Mouse (Mus musculus): ENCODE data around the gene Trim25.

The Trim25 gene

DNA sequence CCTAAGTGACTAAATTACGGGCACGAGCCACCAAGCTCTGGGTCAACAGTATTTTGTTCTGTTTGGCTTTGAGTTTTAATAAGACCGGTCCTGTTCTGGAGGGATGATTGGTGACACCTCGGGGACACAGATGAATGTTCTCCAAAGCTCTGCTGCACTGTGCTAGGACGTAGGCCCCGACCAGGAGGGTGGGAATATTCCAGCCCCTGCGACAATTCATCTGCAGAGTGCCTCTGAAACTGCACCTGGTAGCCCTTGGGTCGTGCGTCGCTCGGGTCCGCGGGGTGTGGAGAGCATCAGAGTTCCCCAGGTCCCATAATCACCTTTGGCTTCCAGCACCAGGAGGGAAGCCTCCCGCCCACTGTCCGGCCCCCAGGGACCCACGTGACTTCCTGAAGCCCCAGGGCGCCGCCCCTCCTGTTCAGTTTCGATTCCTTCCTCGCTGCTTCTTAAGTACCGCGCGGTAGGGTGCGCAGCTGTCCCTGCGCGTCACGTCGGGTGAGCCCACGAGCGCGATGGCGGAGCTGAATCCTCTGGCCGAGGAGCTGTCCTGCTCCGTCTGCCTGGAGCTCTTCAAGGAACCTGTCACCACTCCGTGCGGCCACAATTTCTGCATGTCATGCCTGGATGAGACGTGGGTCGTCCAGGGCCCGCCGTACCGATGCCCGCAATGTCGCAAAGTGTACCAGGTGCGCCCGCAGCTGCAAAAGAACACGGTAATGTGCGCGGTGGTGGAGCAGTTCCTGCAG, at the start of gene Trim25:
Trim25 (plus strand) TSS at position 403 of the 749 bp plus-strand sequence.
- peak; percentile 26 for DNase-seq (ENCODE audit: low read depth, low spot score)

DNA sequence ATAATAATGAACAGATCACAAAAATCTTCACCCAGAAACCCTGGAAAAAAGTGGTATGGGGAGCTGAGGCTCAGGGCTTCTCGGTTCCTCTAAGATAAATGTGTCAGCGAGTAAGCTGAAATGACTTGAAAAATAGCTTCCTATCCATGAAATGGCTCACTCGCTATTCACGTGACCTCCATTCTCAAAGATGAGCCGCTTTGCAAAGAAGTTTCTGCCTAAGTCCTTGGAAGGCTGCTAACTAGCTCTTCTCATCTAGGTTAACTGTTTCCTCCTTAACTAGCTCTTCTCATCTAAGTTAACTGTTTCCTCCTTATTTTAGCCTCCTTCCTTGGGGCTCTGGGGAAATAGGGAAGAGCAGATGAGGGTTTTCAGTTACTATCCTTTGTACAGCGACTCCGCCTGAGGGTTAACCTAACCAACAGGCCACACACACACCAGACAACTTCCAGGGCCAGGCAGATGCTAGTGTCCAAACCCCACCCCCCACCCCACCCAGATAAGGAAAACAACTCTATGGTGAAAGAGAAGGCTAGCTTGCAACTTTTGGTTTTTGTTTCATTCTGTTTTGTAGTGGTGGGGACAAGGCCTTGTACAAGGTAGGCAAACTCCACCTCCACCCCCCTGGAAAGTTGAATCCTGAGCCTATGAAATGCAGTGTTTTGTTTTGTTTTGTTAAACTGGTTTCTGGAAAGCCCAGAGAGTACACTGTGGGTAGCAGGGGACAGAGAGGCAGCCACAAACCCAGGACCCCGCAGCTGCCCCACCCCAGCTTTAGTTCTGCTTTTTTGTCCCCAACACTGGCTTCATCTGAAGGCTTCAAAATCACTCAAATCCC, 49.2 kb upstream of the Trim25 start:
- DNase-seq (ENCODE audit: low read depth, low spot score) = no peak

DNA sequence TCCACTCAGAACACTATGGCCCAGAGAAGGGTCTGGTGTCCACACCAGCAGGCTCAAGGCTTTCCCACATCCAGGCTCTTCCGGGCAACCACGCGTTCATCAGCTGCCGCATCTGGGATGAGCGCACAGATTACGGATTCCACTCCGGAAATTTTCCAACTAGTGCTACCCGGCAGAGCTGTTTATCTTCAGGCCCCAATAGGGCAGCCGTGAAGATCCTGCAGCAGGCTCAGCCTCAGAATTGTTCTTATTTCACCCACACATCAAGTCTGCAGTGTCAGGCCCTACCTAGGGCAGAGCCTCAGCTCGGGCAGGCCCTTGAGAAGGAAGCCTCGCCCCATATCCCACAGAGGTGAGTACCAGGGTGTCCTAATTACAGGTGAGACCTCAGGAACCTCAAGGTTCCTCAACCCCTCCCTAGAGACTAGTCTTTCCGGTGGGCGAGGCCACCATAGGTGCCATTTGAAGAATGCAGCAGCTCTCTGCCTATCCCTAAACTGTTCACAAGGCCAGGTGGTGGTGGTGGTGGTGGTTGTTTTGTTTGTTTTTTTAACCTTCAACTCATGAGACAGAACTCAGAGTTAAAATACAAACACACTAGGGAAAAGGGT, 48.4 kb upstream of the Trim25 start:
- no peak for DNase-seq (ENCODE audit: low read depth, low spot score)

DNA sequence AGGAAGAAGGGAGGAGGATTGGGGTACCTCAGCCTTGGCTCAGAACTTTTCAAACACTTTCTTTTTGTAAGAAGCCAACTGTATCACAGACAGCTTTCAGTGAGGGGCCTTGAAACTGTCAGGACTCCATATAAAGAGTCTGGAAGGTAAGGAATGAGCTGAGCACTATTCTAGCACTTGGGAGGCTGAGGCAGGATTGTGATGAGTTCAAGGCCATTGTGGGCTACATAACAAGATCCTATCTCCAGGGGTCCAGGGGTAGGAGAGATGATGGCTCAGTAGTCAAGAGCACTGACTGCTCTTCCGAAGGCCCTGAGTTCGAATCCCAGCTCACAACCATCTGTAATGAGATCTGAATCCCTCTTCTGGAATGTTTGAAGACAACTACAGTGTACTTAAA, 47.6 kb upstream of the Trim25 start:
- DNase-seq (ENCODE audit: low read depth, low spot score) = no peak

DNA sequence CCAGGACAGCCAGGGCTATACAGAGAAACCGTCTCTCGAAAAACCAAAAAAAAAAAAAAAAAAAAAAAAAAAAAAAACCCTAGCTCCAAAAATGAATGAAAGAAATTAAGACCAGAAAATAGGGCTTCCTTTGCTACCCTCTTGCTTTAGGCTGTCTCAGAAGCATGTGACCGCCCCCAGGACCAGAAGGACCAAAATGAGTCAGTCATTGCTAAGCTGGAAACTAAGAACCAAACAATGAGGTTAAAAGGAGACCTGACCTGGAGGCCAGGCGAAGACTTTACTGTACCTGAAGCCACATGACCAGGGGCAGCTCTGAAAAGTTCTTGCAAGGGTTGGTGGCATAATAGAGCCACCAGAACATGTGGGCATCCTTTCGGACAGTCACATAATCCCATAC, 47.1 kb upstream of the Trim25 start:
- DNase-seq (ENCODE audit: low read depth, low spot score) = no peak

DNA sequence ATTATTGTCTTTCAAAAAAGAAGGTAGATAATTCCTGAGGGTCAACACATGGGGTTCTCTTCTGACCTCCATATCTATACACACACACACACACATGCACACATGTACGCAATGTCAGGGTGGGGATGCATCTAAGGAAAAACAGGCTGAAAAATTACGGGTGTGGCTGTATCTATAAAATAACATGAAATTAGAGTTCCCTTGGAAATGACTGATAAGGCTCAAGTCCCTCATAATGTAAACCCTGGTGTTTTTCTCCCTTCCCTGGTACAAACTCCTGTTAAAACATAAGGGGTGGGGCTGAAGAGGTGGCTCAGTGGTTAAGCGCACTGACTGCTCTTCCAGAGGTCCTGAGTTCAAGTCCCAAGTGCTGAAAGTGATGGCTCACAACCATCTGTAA, 45.6 kb upstream of the Trim25 start:
- DNase-seq (ENCODE audit: low read depth, low spot score) = no peak

DNA sequence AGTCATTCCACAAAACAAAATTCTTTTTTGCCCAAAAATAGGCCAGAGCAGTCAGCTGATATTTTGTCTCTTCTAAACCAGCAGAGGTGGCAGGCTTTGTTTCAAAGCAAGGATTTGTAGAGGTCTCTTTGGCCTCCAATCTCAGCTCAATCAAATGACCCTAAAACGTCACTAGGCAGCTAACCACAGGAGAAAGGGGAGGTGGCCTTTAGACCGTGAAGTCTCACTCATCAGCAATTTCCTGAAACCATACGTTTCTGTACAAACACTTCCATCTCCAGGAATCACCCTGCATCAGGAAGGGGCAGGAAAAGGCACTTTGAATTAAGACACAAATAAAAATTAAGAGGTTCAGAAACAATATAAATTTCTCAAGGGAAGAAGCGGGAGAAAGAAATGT, 44.4 kb upstream of the Trim25 start:
- DNase-seq (ENCODE audit: low read depth, low spot score) = no peak

DNA sequence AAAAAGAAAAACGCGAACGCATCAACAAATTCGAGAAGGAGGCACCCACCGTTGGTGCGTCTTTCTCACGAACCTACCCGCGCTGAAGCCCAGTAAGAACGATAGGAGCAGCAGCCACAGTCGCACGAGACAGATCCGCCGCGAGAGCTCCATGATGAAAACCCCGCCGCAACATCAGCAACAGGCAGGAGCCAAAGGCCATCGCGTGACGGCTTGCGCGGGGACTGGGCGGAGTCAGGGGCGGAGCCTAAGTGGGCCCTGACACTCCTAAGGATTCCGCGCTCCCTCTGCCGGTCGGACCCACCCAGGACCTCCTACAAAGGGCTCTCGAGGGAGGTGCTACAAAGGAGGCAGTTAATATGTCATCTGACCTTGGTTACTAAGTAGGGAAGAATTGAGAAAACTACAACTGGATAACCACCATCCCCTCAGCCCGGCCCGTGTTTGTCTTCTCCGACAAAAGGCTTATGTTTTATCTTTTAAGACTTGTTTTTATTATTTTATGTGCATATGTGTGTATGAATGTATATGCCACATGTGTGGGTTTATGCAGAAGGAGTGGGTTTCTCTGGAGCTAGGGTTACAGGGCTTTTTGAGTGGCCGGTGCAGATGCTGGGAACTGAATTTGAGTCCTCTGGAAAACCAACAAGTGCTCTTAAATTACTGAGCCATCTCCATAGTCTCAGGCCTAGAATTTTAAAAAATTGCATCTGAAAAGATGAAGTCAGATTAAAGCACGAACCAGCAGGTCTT, 43.8 kb upstream of the Trim25 start, which contains the start of gene Scpep1:
Scpep1 (minus strand) TSS at position 249 of the 753 bp plus-strand sequence.
- peak; percentile 89 for DNase-seq (ENCODE audit: low read depth, low spot score)

DNA sequence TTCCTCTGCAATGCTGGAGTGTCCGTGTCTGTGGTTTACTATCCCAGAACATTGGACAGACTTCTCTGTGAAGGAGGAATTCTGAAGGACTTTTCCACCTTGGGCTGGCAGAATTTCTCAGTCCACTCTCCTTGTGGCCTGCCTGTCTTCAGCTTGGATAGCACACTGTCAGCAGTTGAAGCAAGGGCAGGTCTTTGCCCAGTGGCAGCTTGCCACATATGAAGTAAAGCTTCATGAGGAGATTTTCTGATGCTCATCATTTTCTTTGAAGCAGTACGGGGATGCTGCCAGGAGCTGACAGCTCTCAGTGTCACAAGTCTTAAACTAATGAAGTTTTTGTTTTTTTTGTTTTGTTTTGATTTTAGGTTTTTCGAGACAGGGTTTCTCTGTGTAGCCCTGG, 40.3 kb upstream of the Trim25 start:
- DNase-seq (ENCODE audit: low read depth, low spot score) = no peak

DNA sequence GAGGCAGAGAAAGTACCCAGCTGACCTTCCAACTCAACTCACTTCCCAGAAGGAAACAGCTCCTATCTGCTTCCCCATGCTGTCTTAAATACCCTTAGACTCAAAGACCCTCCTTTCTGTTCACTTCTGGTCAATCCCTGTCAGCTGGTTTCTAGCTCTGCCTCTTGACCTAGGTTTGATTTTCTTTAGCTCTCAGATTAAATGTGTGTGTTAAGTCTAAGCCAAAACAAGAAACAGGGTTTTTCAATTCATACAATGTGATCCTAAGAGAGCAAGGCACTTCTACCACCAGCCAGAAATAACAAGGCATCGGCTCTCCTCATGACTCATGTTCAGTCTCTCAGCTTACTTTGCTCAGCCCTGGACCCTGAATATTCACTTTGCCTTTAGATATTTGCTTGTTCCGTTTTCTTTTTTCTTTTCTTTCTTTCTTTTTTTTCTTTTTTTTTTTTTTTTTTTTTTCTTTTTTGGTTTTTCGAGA, 32.3 kb upstream of the Trim25 start, which contains the start of gene Elobl:
Elobl (minus strand) TSS at position 51 of the 481 bp plus-strand sequence.
- DNase-seq (ENCODE audit: low read depth, low spot score) = no peak

DNA sequence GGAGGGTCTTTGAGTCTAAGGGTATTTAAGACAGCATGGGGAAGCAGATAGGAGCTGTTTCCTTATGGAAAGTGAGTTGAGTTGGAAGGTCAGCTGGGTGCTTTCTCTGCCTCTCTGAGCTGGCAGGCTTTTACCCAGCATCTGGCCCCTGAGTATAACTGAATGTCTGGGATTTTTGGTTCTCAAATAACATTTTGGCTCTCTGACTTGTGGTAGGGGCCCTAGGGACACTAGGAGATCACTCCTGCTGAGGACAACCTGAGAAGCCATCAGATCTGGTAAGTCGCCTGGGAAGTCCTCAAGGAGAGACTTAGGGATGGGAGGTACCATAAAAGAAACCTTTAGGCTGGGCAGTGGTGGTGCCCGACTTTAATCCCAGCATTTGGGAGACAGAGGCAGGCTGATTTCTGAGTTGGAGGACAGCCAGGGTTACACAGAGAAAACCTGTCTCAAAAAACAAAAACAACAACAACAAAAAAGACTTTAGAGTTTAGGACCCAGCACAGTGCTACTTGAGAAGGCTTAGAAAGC, 28.9 kb upstream of the Trim25 start, which contains the start of gene Coil:
Coil (plus strand) TSS at position 51 of the 531 bp plus-strand sequence.
- no peak for DNase-seq (ENCODE audit: low read depth, low spot score)

DNA sequence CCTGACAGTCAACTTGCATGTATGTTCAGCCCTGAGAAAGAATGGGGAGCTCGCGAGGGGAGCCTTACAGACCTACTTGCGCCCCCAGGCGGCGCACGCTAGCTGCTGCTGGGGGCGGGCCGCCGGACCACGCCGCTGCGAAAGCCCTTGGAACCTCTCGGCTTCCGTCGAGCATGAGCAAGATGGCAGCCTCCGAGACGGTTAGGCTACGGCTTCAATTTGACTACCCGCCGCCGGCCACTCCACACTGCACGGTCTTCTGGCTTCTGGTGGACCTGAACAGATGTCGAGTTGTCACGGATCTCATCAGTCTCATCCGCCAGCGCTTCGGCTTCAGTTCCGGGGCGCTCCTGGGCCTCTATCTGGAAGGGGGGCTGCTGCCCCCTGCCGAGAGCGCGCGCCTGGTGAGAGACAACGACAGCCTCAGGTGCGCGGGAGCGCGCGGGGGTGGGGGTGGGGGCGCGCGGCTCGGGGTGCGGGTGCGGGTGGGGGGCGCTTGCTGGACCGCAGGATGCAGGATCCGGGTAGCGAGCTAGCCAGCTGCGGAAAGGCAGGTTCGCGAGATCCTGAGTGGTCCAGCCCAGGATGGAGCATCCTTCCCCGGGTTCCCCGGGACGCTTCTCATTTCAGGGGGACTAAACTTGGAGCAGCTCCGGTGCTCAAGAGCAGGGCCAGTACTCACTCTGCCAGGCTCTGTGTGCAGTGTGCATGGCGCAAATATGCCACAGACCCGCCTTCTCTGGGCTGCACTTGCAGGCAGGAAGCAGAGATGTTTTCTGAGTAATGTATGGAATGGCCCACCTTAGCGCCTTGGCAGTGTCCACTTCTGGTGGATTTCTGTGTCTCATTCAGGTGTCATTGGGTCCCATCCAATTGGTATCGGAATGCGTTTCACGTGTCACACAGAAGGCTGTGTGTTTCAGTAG, 25.1 kb upstream of the Trim25 start:
- peak; percentile 92 for DNase-seq (ENCODE audit: low read depth, low spot score)

DNA sequence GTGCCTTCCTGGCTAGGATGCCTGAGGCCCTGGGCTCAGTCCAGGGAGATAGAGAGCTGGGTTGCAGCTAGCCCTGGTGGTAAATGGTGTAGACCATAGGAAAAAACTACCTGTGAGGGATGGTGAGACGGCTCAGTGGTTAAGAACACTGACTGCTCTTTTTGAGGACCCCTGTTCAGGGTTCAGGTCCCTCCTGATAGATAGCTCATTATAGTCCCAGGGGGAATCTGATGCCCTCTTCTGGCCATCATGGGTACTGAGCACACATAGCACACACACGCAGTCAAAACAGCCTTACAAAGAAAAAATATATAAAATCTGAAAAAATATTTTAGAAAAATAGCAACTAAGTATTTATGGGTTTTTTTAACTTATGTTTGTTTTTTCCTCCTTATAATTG, 22.9 kb upstream of the Trim25 start:
- DNase-seq (ENCODE audit: low read depth, low spot score) = no peak

DNA sequence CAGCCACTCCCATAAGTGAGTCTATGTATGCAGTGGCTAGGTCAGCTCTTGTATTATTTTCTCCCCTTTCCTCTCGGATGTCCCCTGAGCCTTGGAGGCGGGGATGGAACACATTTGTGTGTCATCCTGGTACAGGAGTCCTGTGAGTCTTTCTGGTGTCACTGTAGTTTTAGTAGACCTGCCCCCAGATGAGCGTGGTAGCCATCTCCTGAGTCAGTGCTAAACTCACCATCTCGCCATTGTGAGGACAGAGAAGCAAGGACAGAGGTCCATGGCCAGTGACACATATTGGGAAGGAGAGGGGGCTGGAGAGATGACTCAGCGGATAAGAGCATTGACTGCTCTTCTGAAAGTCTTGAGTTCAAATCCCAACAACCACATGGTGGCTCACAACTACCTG, 22.0 kb upstream of the Trim25 start:
- no peak for DNase-seq (ENCODE audit: low read depth, low spot score)

DNA sequence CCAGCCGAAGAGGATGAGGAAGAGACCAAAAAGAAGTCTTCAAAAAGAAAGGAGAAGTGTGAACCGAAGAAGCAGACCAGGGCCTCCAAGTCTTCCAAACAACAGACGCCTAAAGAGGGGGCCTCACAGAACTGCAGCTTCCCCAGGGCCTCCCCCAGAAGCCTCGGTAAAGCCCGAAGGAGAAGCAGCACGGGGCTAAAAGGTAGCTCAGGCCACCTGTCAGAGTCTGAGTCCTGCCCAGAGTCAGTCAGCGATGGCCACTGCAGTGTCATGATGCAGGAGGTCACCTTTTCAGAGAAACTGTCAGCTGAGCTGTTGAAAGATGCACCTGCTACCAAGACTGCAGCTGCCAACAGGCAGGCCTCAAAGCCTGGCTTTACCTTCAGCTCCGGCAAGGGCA, 17.8 kb upstream of the Trim25 start:
- DNase-seq (ENCODE audit: low read depth, low spot score) = no peak

DNA sequence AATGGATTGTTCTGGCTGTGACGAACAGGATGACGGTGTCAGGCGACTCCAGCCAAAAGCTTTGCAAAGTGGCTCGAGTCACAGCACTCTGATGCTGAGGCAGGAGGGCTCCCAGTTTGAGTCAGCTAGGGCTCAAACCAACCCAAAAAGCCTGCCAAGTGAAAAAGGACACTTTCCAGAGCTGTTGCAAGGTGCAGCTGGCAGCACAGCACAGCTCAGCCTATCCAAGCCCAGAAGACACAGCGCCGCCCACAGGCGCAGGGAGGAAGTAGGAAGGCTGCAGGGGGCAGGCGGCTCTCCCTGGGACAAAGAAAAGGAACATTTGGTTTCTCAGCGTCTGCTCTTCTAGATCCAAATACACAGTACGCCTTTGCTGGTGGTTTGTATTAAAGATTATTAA, 12.6 kb upstream of the Trim25 start:
- DNase-seq (ENCODE audit: low read depth, low spot score) = no peak

DNA sequence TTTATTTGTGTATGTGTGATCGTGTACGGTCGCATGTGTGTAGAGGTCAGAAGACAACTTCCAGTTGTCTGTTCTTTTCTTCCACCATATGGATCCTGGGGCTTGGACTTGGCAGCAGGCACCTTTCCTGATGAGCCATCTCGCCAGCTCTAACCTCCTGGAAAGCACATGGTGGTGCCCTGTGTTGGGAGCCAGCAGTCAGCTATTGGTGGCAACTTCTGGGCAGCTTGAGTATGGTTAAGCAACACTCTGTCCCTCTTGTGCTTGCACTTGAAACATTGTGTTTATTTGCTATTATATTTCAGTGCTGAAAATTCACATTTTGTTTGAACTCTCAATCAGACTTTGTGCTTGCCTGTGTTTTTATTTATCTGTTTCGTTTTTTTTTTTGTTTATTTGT, 10.2 kb upstream of the Trim25 start:
- no peak for DNase-seq (ENCODE audit: low read depth, low spot score)

DNA sequence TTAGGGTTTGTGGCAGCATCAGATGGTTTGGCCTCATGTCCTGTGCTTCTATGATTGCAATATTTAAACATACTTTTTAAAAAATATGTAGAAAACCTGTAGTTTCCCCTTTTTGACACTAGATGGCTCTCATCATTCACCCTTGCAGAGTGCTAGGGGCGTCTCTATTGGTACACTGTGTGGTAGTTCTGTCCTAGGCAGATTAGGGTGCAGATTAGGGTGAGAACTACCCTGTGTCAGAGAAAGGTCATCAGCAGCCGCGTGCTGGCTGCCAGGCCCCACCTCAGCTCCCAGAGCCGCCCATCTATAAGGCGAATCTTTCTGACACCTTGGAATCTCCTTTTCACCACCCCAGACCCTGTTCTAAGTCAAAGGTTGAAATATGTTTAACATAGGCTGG, 9.6 kb upstream of the Trim25 start:
- no peak for DNase-seq (ENCODE audit: low read depth, low spot score)

DNA sequence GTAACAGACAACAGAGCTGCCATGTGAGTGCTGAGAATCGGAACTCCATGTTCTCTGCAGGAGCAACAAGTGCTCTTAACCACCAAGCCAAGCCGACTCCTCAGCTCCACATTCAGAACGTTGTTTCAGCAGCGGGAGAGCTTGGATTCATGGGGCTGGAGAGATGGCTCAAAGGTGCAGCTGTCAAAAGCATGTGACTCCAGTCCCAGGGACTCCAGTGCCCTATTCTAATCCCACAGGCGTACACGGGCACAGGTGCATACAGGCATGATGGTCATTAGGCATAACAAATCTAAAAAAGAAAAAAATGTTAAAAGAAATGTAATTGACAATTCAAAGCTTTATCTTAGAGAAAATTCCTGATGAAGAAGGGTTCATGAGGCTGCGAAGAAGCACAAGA, 6.0 kb upstream of the Trim25 start:
- no peak for DNase-seq (ENCODE audit: low read depth, low spot score)

DNA sequence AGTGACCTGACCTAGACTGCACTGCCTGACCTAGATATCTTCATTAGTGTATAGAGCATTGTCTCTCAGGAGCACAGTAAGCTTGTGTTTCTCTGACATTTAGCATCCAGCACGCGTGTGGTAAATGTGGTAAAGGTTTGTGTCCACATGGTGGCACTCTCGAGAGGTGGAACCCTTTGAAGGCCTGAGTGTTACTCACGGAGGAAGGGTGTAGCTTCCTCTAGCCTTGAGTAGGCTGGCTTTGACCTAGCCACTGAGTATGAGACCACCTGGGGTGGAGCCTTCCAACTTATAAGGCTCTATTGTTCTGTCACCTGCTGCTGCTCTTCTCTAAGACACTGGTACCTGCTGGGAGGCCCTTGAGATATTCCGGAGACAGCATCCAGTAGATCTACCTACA, 5.6 kb upstream of the Trim25 start:
- no peak for DNase-seq (ENCODE audit: low read depth, low spot score)
